Mouse (Mus musculus) left cerebral cortex, adult 18-20 months (tissue): ENCODE measurements around the gene Fyn. TPM values are rescaled to one million over a fixed set of nuclear protein-coding genes. Genes with fewer than 3 reads are reported as not detected.
A peak's percentile ranks its signal among the peaks of the same experiment; 100 is the strongest.

Experiments
- DNase-seq, 2 experiments: peaks; one replicate each; pipeline ENCODE4 v3.0.0; 2021 to 2022; ENCODE audit warnings: low spot score in 2 of 2, mixed read lengths in 1 of 2
- total RNA-seq, 2 experiments: library from RNA; stranded (reverse); gene quantifications; 2 replicates each; pipeline ENCODE4 v1.2.3; 2021

The Fyn gene
- total RNA-seq, 2 experiments from 2014 or later: 107 TPM

DNA sequence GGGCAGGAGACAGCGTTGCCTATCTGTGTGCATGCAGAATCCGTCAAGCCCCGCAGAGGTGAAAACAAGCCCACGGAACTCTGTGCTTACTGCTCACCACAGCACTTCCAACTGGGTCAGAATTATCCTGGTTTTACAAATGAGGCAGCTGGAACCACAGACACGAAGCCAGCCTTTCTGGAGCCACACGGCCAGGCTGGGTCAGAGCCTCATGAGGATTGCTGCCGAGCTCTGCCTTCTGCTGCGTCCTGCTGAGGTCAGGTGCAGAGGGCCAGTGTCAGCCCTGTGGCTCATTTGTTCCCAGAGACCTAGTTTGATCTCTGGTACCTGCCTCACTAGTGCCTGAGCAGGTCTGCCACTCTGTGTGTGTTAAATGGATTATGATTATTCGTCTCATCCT, 71.9 kb downstream of the Fyn start:
- no peak for DNase-seq

DNA sequence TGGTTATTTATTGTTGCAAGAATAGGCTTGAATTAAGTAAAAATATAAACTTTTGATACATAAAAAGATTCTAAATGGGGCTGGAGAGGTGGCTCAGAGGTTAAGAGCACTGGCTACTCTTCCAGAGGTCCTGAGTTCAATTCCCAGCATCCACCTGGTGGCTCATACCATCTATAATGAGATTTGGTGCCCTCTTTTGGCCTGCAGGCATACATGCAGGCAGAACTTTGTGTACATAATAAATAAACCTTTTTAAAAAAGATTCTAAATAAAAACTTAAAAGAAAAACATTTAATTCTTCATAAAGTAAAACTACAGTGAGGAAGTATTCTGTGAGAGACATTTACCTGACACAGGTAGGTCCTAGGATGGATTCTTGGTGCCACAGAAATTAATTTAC, 73.0 kb downstream of the Fyn start:
- no peak for DNase-seq

DNA sequence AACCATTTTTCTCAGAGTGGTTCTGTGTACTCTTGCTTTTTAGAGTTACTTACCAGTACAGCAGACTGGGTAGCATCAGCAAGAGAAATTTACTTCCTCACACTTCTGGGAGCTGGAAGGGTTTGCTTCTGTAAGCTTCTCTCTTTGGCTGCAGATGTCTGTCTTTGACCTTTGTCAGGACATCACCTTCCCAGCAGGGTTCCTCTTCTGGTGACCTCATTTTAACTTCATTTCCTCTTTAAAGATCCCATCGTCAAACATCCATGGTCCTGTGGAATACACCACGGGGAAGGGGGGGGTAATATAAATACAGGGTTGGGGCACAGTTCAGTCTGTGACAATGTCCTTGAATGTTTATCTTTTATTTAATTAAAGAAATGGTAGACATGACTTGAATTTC, 74.5 kb downstream of the Fyn start:
- DNase-seq: no peak

DNA sequence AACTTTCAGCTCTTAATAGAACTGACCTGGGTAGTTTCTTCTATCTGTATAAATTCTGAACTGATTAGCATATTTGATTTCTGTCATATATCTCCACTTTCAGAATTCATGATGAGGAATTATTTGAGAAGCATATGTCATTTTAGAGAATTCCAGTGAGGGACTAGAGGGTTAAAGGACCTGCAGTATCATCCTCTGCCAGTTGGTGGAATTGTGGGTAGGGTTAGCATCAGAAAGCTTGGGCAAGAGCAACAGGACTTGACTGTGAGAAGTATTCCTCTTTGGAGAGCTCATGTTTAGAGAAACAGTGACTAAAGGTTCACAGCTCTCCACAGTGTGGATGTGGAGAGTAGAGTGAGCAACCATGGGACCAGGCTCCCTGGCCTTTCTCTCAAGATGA, 75.3 kb downstream of the Fyn start:
- no peak for DNase-seq

DNA sequence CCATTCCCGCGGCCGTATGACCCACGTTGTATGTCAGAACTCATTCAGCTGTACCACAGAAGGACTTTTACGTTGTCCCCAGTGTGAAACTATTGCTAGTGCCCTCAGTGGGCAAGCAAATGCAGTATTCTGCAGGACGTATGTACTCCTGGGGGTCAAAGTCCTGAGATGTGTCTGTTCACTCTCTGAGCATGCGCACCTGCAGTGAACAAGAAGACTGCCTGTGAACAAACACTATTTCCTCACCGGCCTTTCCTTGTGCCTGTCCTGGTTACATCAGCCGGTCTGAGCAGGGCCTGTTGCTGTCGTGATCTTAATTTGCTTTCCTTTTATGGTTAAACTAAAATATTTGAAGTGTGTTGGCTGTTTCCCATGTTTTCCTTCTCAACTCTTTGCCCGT, 77.2 kb downstream of the Fyn start:
- no peak for DNase-seq

DNA sequence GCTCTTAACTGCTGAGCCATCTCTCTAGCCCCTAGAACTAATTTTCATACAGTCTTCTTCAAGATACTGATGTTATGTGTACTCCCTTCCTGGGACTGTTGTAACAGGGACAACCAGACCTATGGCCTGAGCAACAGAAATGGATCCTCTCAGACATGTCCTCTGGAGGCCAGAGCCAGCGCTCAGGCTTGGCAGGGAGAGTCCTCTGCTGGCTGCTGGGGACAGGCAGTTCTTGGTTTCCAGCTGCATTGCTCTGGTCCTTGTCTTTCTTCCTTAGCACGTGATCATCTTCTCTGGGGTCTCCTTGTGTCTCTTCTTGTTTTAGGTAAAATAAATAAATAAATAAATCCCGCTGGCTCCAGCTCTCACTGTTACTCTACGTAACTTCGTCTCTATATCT, 78.1 kb downstream of the Fyn start:
- DNase-seq: no peak

GRCm38 (mm10) chr10:39449179-39449578, 80.5 kb downstream of the Fyn start:
- DNase-seq: no peak

DNA sequence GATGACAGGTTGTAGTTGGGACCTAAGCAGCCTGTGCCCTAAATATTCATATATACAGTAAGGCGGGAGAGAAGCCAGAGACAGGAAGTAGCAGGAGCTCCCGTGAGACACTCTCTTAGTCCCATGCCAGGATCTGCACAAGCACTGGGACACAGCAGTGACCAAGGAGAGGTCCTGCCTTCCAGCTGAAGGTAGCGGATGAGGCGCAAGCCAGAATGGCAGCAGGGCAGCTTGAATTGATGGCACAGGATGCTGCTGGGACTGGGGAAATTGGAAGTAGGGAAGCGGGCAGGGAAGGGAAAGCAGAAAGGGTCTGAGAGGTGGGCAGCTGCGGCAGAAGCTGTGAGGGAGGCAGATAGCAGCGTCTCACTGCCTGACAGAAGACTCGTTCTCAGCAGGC, 81.7 kb downstream of the Fyn start:
- DNase-seq: no peak

DNA sequence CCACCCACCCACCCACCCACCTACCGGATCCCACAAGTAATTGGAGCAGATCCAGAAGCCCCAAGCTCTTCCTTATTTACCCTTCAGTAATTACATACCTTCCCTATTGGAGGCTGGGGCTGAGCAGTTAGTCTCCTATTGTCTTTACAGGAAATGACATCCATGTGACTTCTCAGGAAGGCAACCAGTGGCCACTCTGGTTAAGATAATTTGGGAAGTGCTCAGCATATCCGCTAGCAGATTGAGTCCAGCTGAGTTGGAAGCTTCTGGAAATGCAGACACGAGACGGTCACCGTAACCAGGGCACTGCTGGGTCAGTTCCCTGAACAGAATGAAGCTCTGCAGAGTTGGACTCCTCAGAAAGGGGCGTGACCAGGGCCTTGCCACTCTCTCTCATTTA, 82.4 kb downstream of the Fyn start:
- no peak for DNase-seq

DNA sequence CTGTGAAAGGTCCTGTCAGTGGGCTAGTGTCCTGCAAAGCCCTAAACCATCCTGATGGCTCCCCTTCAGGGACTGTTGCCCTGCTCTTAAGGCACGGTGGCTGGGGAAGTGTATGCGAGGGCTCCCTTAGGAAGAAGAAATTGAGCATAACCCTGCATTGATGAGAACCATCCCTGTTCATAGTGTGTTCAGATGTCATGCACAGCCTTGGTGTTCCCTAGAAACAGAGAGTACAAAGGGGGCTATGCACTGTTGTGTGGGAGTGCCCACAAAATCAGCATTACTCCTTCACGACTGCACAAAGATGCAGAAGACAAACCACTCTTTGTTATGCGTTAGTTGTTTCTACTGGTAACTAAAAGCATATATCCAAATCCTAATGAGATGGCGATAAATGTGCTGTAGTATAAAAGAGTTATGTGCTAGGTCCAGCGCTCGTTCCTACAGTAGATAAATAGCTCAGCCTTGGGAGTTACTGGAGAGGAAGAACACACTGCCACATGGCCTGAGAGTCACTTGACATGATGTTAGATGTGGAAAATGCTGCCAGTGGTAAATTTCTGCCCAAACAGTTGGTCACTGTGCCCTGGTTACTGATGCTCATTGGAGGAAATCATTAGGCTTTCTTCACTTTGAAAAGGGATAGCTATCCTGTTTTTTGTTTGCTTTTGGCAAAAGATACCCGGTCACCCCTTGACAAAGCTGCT, 83.4 kb downstream of the Fyn start:
- no peak for DNase-seq

DNA sequence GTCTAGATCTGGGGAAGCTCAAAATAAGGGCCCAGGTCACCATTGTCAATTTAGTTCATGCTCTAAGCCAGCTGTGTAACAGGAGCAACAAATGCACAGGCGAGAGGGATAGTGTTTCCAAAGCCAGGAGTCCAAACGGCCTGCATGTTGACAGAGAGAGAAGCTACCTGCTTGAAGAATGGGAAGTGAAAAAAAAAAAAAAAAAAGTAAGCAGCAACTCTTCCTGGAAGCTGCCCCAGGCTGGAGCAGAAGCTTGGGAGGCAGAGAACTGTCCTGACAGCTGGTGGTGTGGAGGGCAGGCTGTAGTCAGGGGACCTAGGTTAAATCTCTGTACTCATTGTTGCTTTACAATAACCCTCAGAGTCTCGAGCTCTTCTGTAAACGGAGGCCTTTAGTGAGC, 86.7 kb downstream of the Fyn start:
- DNase-seq: no peak

DNA sequence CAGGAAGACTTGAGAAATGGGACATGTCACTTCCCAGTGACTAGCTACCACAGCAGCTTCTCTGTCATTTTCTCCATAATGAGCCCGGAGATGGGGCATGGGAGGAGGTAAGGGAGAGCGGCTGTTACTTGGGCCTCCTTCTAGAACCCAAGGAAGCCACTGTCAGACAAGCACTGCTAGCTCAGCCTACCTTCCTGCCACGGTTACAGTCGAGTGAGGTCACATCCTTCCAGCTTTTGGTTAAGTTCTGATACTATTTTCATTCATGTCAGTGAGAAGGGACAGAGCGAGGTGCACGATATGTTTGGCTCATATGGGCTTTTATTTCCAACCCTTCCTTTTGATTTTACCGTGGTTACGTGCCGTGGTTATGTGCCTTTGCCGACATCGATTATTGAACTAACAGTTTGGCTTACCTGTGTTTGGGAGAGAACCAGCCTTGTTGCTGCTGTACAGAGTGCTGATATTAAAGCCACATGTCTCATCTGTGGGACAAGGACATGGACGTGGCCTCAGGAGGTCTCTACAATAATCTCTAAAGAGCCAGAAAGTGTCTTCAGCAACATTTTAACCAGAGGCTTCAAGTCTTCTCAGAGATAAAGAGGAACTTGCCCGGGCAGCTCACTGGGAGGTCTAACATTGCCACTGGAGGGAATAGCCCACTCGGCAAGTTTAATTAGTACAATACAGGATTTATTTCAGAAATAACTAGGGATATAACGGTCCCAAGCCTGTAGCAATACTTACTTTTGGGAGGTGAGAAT, 87.4 kb downstream of the Fyn start:
- no peak for DNase-seq

- DNase-seq: no peak
These were observed 88.1 kb downstream of the Fyn start for GRCm38 (mm10) chr10:39456776-39457175.

GRCm38 (mm10) chr10:39457281-39457680, 88.6 kb downstream of the Fyn start:
- DNase-seq: peak in 1 of 2 experiments; percentile 45

DNA sequence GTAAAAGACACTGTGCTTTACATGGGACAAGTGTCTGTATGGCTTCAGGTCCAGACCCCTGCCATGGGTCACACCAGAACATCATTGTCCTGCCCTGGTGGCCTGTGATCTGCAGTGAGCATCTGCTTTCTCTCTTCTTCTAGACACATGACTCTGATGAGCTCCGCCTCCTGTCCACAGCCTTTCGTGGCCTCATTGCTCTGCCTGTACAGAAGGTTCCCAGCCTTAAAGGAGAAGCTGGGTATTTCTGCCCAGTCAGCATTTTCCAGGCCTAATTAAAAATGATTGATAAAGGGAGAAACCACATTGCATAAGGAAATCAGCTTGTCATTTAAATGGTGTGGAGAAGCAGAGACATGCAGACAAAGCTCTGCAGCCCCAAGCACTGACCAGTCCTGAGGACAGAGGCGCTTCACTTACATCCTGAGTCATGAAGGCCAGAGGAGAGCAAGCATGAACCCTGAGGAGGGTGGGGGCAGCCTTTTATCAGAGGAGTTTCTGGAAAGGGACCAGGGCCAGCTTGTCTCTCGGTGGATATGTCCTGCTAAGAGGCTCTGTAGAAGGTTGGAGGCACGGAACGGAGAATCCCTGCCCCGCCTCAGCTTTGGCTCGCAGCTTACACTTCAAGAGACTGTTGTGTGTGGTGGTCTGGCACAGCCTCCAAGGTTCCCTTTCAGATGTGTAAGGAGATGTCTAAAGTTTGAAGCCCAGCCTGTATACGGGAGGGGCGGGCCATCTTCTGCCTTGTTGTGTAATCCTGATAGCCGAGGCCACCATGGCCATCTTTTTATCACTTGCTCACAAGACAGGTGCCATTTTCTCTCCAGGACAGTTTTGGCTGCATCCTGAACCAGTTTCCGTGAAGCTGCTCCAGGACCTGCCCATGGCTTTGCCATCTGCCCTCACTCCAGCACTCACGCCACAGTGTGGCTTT, 90.4 kb downstream of the Fyn start:
- no peak for DNase-seq

- no peak for DNase-seq
These were observed 92.0 kb downstream of the Fyn start for GRCm38 (mm10) chr10:39460621-39461020.

GRCm38 (mm10) chr10:39461909-39462308, 93.3 kb downstream of the Fyn start:
- no peak for DNase-seq

GRCm38 (mm10) chr10:39462711-39463110, 94.1 kb downstream of the Fyn start:
- no peak for DNase-seq

GRCm38 (mm10) chr10:39464383-39464782, 95.7 kb downstream of the Fyn start:
- no peak for DNase-seq

GRCm38 (mm10) chr10:39467317-39467716, 98.7 kb downstream of the Fyn start:
- DNase-seq: no peak

GRCm38 (mm10) chr10:39467821-39468220, 99.2 kb downstream of the Fyn start:
- no peak for DNase-seq

DNA sequence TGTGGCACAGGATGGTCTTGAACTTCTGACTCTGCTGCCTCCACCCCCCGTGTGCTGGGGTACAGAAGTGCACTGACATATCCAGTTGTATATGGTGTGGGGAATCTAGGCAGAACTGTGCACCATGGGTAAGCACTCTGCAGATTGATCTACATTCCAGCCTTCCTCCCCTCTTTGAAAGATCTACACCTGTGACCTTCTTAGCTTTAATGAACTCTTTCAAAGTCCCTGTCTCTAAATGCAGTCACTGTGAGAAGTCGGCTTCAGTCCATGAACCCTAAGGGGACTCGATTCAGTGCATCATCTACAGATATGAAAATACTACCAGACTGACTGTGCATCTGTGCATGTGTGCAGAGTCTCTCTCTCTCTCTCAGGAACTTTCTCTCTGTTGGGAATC, 99.9 kb downstream of the Fyn start:
- DNase-seq: no peak
